Mouse (Mus musculus) neural tube, postnatal 0 days (tissue): Measurements from ENCODE around the gene Olfr709-ps1. TPM values are rescaled to one million over a fixed set of nuclear protein-coding genes. Genes with fewer than 3 reads are reported as not detected.

Experiments
- polyA plus RNA-seq: library from polyadenylated mRNA; unstranded; fragments of >200 nt; fragmentation: Nextera tagmentation; extraction: Ambion mirVana; gene quantifications from 2 replicates; pipeline ENCODE4 v1.2.1, GENCODE M21; 2015

Gene Olfr709-ps1
- polyA plus RNA-seq, result not detected in 2 replicates

GRCm38 (mm10) chr7:106932119-106932518, at the start of gene Olfr709-ps1:
Gene Olfr709-ps1, minus strand, starts transcription at chr7:106932219.

GRCm38 (mm10) chr7:106975353-106975752, 43.3 kb upstream of the Olfr709-ps1 start, which contains the start of gene Olfr711:
Gene Olfr711, minus strand, starts transcription at chr7:106975453.

DNA sequence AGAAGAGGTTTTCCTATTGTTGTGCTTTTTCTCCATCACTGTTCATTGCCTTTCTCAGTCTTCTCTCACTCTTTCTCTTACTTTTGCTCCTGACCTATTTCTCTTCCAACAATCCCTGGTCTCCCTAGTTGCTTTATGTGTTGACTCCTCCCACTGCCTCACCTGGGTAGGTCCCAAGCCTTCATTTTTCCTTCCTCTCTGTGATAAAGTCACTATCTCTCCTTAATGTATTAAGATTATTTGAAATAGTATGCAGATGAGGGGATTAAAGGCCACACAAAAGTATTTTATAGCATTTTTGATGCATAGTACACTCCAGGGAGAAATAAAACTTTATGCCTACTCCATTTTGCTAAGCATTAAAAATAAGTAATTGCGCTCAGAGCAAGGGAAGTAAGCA, 31.8 kb upstream of the Olfr709-ps1 start, which contains the start of gene Olfr6:
TSS of gene Olfr6 (minus strand) at position 101 of the 400 bp plus-strand sequence.

GRCm38 (mm10) chr7:106948212-106948611, 16.2 kb upstream of the Olfr709-ps1 start, which contains the start of gene Olfr710:
Gene Olfr710, minus strand, starts transcription at chr7:106948312.

DNA sequence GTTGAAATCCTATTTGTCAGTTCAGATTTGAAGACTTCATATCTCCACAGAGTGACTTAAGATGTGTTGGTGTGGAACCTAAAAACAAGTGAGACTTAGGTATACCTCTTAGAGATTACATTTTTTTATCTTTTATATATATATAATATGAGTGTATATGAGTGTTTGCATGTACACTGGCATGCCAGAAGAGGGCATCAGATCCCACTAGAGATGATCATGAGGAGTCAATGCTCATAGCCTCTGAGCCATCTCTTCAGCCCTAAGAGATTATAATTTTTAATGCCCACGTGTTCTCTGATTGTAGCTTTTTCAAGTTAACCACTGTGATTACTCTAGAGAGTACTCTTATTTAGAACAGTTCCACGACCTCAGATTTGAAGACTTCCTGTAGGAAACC, 24.3 kb downstream of the Olfr709-ps1 start, which contains the start of gene Olfr1532-ps1:
TSS of gene Olfr1532-ps1 (plus strand) at position 326 of the 400 bp plus-strand sequence.

DNA sequence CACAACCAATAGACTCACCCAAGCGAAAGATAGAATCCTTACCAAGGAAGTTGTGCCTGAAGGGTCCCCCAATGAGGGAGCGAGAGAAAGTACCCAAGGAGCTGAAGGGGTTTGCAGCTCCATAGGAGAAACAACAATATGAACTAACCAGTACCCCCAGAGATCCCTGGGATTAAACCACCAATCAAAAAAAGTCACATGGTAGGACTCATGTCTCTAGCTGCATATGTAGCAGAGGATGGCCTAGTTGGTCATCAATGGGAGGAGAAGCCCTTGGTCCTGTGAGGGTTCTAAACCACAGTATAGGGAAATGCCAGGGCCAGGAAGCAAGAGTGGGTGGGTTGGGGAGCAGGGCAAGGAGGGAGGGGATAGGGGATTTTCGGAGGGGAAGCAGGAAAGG, 30.9 kb downstream of the Olfr709-ps1 start, which contains the start of gene Olfr707:
TSS of gene Olfr707 (minus strand) at position 101 of the 400 bp plus-strand sequence.

DNA sequence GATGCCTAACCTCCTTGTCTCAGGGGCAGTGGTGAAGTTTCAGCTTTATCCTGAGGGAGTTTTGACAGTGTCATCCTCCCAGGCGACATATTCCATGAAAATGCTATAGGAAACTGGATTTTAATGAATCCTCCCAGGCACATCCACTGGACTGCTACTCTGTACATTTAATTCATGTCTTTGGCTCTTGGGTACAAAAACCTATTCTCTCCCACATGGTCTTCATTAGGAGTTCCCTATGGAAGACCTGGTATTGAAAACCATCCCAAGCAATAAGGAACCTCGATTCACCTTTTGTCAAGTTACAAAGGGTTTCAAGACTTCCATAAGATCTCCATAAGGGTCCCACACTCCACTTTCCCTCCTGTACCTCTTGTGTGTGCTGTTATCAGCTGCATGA, 44.0 kb downstream of the Olfr709-ps1 start, which contains the start of gene Olfr706:
TSS of gene Olfr706 (minus strand) at position 101 of the 400 bp plus-strand sequence.

GRCm38 (mm10) chr7:106876791-106877190, 55.2 kb downstream of the Olfr709-ps1 start, which contains the start of gene Olfr705:
Gene Olfr705, minus strand, starts transcription at chr7:106876891.

Other genes starting within 250 kb of the Olfr709-ps1 start
- not detected in 2 replicates for gene Olfr694, start 240.4 kb downstream of the Olfr709-ps1 start, polyA plus RNA-seq
- gene Olfr695, start 215.8 kb downstream of the Olfr709-ps1 start, polyA plus RNA-seq, result not detected in 2 replicates
- not detected in 2 replicates for gene Olfr697, start 189.8 kb downstream of the Olfr709-ps1 start, polyA plus RNA-seq
- gene Olfr698, start 176.8 kb downstream of the Olfr709-ps1 start, polyA plus RNA-seq, result not detected in 2 replicates
- not detected in 2 replicates for gene Olfr699, start 139.0 kb downstream of the Olfr709-ps1 start, polyA plus RNA-seq
- gene Olfr700, start 123.4 kb downstream of the Olfr709-ps1 start, polyA plus RNA-seq, result not detected in 2 replicates
- not detected in 2 replicates for gene Olfr701, start 118.1 kb downstream of the Olfr709-ps1 start, polyA plus RNA-seq
- not detected in 2 replicates for gene Olfr702, start 98.3 kb downstream of the Olfr709-ps1 start, polyA plus RNA-seq
- gene Olfr703, start 88.9 kb downstream of the Olfr709-ps1 start, polyA plus RNA-seq, result not detected in 2 replicates
- not detected in 2 replicates for gene Olfr704, start 69.0 kb downstream of the Olfr709-ps1 start, polyA plus RNA-seq
- gene Olfr705, start 55.3 kb downstream of the Olfr709-ps1 start, polyA plus RNA-seq, result not detected in 2 replicates
- gene Olfr706, start 44.1 kb downstream of the Olfr709-ps1 start, polyA plus RNA-seq, result not detected in 2 replicates
- gene Olfr707, start 31.0 kb downstream of the Olfr709-ps1 start, polyA plus RNA-seq, result not detected in 2 replicates
- not detected in 2 replicates for gene Olfr1532-ps1, start 24.2 kb downstream of the Olfr709-ps1 start, polyA plus RNA-seq
- gene Olfr710, start 16.1 kb upstream of the Olfr709-ps1 start, polyA plus RNA-seq, result not detected in 2 replicates
- not detected in 2 replicates for gene Olfr6, start 31.7 kb upstream of the Olfr709-ps1 start, polyA plus RNA-seq
- not detected in 2 replicates for gene Olfr711, start 43.2 kb upstream of the Olfr709-ps1 start, polyA plus RNA-seq
- not detected in 2 replicates for gene Olfr2, start 73.9 kb upstream of the Olfr709-ps1 start, polyA plus RNA-seq
- not detected in 2 replicates for gene Olfr713, start 99.0 kb upstream of the Olfr709-ps1 start, polyA plus RNA-seq
- gene Olfr714, start 138.8 kb upstream of the Olfr709-ps1 start, polyA plus RNA-seq, result not detected in 2 replicates
- gene Olfr17, start 161.0 kb upstream of the Olfr709-ps1 start, polyA plus RNA-seq, result not detected in 2 replicates
- gene Olfr715b, start 178.2 kb upstream of the Olfr709-ps1 start, polyA plus RNA-seq, result not detected in 2 replicates
- gene Olfr715, start 198.9 kb upstream of the Olfr709-ps1 start, polyA plus RNA-seq, result not detected in 2 replicates
- not detected in 2 replicates for gene Olfr716, start 206.1 kb upstream of the Olfr709-ps1 start, polyA plus RNA-seq
- gene Nlrp14, start 234.8 kb upstream of the Olfr709-ps1 start, polyA plus RNA-seq, result not detected in 2 replicates